ENCODE assay signal across 21 mouse cellular contexts in genomic region chr5:36353194-36353593, GRCm38 (mm10). TPM values are rescaled to one million over a fixed set of nuclear protein-coding genes. Genes with fewer than 3 reads are reported as not detected.
"Had no signal": no experiment of that assay in that cellular context is flagged by ENCODE, and none has a peak within 500 bp of the region (broad histone marks: within the 10 kb centered on the region; RNA-seq: fewer than 3 reads in every experiment).

No protein-coding gene starts in this region.

- ATAC-seq: liver, embryonic 12.5 days had no signal

- H3K9me3 ChIP-seq: limb, embryonic 10.5 days; limb, embryonic 13.5 days; liver, embryonic 12.5 days; liver, embryonic 15.5 days; lung, embryonic 15.5 days; neural tube, embryonic 12.5 days; neural tube, embryonic 15.5 days had no signal

- H3K4me3 ChIP-seq: layer of hippocampus, adult 2 months; limb, embryonic 10.5 days; limb, embryonic 13.5 days; liver, embryonic 12.5 days; liver, embryonic 15.5 days; lung, embryonic 15.5 days; neural tube, embryonic 12.5 days; neural tube, embryonic 15.5 days had no signal

- H3K9ac ChIP-seq: limb, embryonic 13.5 days; liver, embryonic 12.5 days; liver, embryonic 15.5 days; lung, embryonic 15.5 days; neural tube, embryonic 12.5 days; neural tube, embryonic 15.5 days had no signal

- H3K4me1 ChIP-seq: liver, embryonic 12.5 days; liver, embryonic 15.5 days; neural tube, embryonic 12.5 days had no signal

- H3K27ac ChIP-seq: kidney, postnatal 0 days; layer of hippocampus, adult 2 months; limb, embryonic 10.5 days; limb, embryonic 13.5 days; liver, embryonic 12.5 days; liver, embryonic 15.5 days; neural tube, embryonic 12.5 days; neural tube, embryonic 15.5 days had no signal

- H3K36me3 ChIP-seq: limb, embryonic 10.5 days; limb, embryonic 13.5 days; liver, embryonic 12.5 days; liver, embryonic 15.5 days; lung, embryonic 15.5 days; neural tube, embryonic 12.5 days; neural tube, embryonic 15.5 days had no signal

- H3K4me2 ChIP-seq: limb, embryonic 13.5 days; liver, embryonic 12.5 days; liver, embryonic 15.5 days; lung, embryonic 15.5 days; midbrain, embryonic 11.5 days; neural tube, embryonic 12.5 days; neural tube, embryonic 15.5 days had no signal

- DNase-seq: kidney, adult 2 months; layer of hippocampus, adult 9-11 months; liver; midbrain, embryonic 14.5 days; right cerebral cortex, postnatal 25 days; spleen, adult 18-20 months; thymus, adult 2 months; thymus, postnatal 14 days; thymus, postnatal 4 days had no signal

- H3K27me3 ChIP-seq: limb, embryonic 13.5 days; liver, embryonic 12.5 days; liver, embryonic 15.5 days; lung, embryonic 15.5 days; neural tube, embryonic 12.5 days; neural tube, embryonic 15.5 days had no signal

RNA-seq across cellular contexts. Expression of gene Sorcs2, which starts 44.7 kb away (rescaled TPM):
- total RNA-seq: megakaryocyte progenitor cell, adult 5-6 weeks; megakaryocyte-erythroid progenitor cell, adult 5-6 weeks had no signal
